19 mouse cellular contexts compared by ENCODE assay signal in the genomic region with DNA sequence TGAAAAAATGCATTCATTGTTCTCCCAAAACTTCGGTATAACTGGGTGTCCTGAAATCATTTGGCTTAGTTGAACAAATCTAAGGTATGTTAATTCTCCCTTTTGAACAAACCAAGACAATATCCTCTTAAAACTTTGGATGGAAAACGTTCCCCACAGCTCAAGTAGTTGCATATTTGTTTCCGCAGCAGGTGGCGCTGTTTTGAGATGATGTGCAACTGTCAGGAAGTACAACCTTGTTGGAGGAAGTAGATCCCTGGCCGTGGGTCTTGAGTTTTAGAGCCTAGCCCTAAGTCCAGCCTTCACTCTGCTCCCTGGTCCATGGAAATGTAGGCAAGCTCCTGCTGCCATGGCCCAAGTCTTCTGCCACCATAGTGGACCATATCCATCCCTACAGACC.
DNase-seq lines count a peak whose midpoint lies in the region; ATAC-seq and TF ChIP-seq lines count a peak whose summit lies in the region.
"Had no signal": no experiment of that assay in that cellular context is flagged by ENCODE, and none has a peak within 500 bp of the region (broad histone marks: within the 10 kb centered on the region; RNA-seq: fewer than 3 reads in every experiment).

No protein-coding gene starts in this region.

- no peak overlapping the region for H3K4me3 ChIP-seq in heart, adult 2 months
- no peak overlapping the region for H3K4me3 ChIP-seq in layer of hippocampus, adult 2 months
- H3K4me3 ChIP-seq in forebrain, embryonic 14.5 days (ENCODE audit: low read depth, low read length), result no peak overlapping the region
- H3K4me3 ChIP-seq: embryonic facial prominence, embryonic 15.5 days; forebrain, embryonic 10.5 days; heart, embryonic 15.5 days; hindbrain, embryonic 10.5 days; liver, embryonic 15.5 days had no signal

- H3K27ac ChIP-seq in heart, adult 2 months, result no peak overlapping the region
- no peak overlapping the region for H3K27ac ChIP-seq in layer of hippocampus, adult 2 months
- no peak overlapping the region for H3K27ac ChIP-seq in forebrain, embryonic 14.5 days (ENCODE audit: low read depth, low read length)
- H3K27ac ChIP-seq: embryonic facial prominence, embryonic 15.5 days; forebrain, embryonic 10.5 days; heart, embryonic 15.5 days; hindbrain, embryonic 10.5 days; liver, embryonic 15.5 days had no signal

- no peaks in the 10 kb centered on the region for H3K9me3 ChIP-seq in forebrain, embryonic 14.5 days (replicated peaks; ENCODE audit: control insufficient read depth, low read length)
- H3K9me3 ChIP-seq: embryonic facial prominence, embryonic 15.5 days; forebrain, embryonic 10.5 days; heart, embryonic 15.5 days; hindbrain, embryonic 10.5 days had no signal

- H3K36me3 ChIP-seq in heart, adult 2 months (ENCODE audit: control insufficient read depth, insufficient read depth, low read length), result no peaks in the 10 kb centered on the region
- H3K36me3 ChIP-seq in forebrain, embryonic 14.5 days (ENCODE audit: control insufficient read depth, insufficient read depth, low read length), result no peaks in the 10 kb centered on the region
- H3K36me3 ChIP-seq: embryonic facial prominence, embryonic 15.5 days; forebrain, embryonic 10.5 days; G1E; heart, embryonic 15.5 days; hindbrain, embryonic 10.5 days; liver, embryonic 15.5 days had no signal

- no peak for TF ChIP-seq POLR2A in heart, adult 2 months (IDR thresholded peaks at IDR 0.05; ENCODE audit: insufficient read depth, low read depth, low read length)

- H3K4me2 ChIP-seq in forebrain, embryonic 14.5 days (ENCODE audit: low read length), result no peak overlapping the region
- H3K4me2 ChIP-seq: embryonic facial prominence, embryonic 15.5 days; heart, embryonic 15.5 days; liver, embryonic 15.5 days; midbrain, embryonic 11.5 days had no signal

- peak; percentile 47 for TF ChIP-seq CTCF in heart, adult 2 months (IDR thresholded peaks at IDR 0.05)
- TF ChIP-seq CTCF in layer of hippocampus, adult 2 months (conservative IDR thresholded peaks at IDR 0.05), result peak; percentile 56

- H3K27me3 ChIP-seq in heart, adult 2 months (ENCODE audit: control insufficient read depth, insufficient read depth, low read length), result no peaks in the 10 kb centered on the region
- no peaks in the 10 kb centered on the region for H3K27me3 ChIP-seq in forebrain, embryonic 14.5 days (replicated peaks; ENCODE audit: control insufficient read depth, insufficient read depth, low read length)
- H3K27me3 ChIP-seq: embryonic facial prominence, embryonic 15.5 days; heart, embryonic 15.5 days; liver, embryonic 15.5 days had no signal

- no peak for DNase-seq in heart, adult 2 months
- no peak for DNase-seq in heart, postnatal 36 days
- DNase-seq in layer of hippocampus, adult 2 months (ENCODE audit: low spot score in 2 of 2), result no peak
- DNase-seq in layer of hippocampus, postnatal 36 days, result no peak
- peak; percentile 56 for DNase-seq in ES-CJ7 (ENCODE audit: low read depth, low spot score)
- DNase-seq in lung, postnatal 10 days, result no peak
- no peak for DNase-seq in forebrain, embryonic 14.5 days (ENCODE audit: low spot score)
- DNase-seq: adrenal gland, postnatal 10 days; cerebellum, adult 11 months; cerebellum, postnatal 25 days; right cerebral cortex, postnatal 4 days; thymus, postnatal 36 days had no signal

- H3K9ac ChIP-seq in heart, adult 2 months (ENCODE audit: low read depth, low read length), result no peak overlapping the region
- H3K9ac ChIP-seq in forebrain, embryonic 14.5 days (ENCODE audit: low read length), result no peak overlapping the region
- H3K9ac ChIP-seq: embryonic facial prominence, embryonic 15.5 days; heart, embryonic 15.5 days; liver, embryonic 15.5 days had no signal

- ATAC-seq in forebrain, embryonic 14.5 days, result no peak

- no peaks in the 10 kb centered on the region for H3K4me1 ChIP-seq in heart, adult 2 months (ENCODE audit: control insufficient read depth, insufficient read depth, low read length)
- no peaks in the 10 kb centered on the region for H3K4me1 ChIP-seq in forebrain, embryonic 14.5 days (ENCODE audit: control insufficient read depth, insufficient read depth, low read length)
- H3K4me1 ChIP-seq: embryonic facial prominence, embryonic 15.5 days; heart, embryonic 15.5 days; liver, embryonic 15.5 days had no signal

- no peaks in the 10 kb centered on the region for H3K79me2 ChIP-seq in heart, adult 2 months (replicated peaks; ENCODE audit: control insufficient read depth, insufficient read depth, low read length)

- no peak for TF ChIP-seq EP300 in heart, adult 2 months (IDR thresholded peaks at IDR 0.05; ENCODE audit: insufficient read depth, low read depth, low read length)

- intact Hi-C loops in heart, adult 2 months (cut with DNase I), result loop anchor here (10.0 kb wide), 1 partner anchor 169 kb away; no protein-coding TSS in a partner anchor
- intact Hi-C loops in heart, postnatal 36 days (cut with DNase I), result no loop called here

- WGBS in heart, adult 2 months, result 79% methylated on average over 5 of the region's 5 CpGs
- 94% methylated on average over 5 of the region's 5 CpGs for WGBS in forebrain, embryonic 14.5 days
